Mouse (Mus musculus) testis, adult 2 months (tissue): ENCODE measurements around the gene 3110040M04Rik. TPM values are rescaled to one million over a fixed set of nuclear protein-coding genes. Genes with fewer than 3 reads are reported as not detected.

Source experiments
- H3K27ac ChIP-seq: fragments of 200-500 bp; 2 replicates; pipeline ENCODE4 v1.5.1; 2012; ENCODE audit warnings: low read depth, low read length; ENCODE audit not compliant: control insufficient read depth, insufficient read depth
- H3K27me3 ChIP-seq: fragments of 200-500 bp; 2 replicates; pipeline ENCODE4 v1.6.1; 2012; ENCODE audit warnings: mild to moderate bottlenecking, low read length, moderate library complexity; ENCODE audit not compliant: control insufficient read depth, insufficient read depth
- H3K36me3 ChIP-seq: fragments of 200-500 bp; 2 replicates; pipeline ENCODE4 v1.6.1; 2012; ENCODE audit warnings: mild to moderate bottlenecking, low read length; ENCODE audit not compliant: control insufficient read depth, insufficient read depth
- H3K4me1 ChIP-seq: fragments of 200-500 bp; 2 replicates; pipeline ENCODE4 v1.6.1; 2012; ENCODE audit warnings: low read length; ENCODE audit not compliant: control insufficient read depth, insufficient read depth
- H3K4me3 ChIP-seq: fragments of 200-500 bp; 2 replicates; pipeline ENCODE4 v1.5.1; 2012; ENCODE audit warnings: low read depth, mild to moderate bottlenecking, low read length, moderate library complexity, mixed read lengths; ENCODE audit not compliant: control insufficient read depth
- CTCF ChIP-seq: fragments of 200-500 bp; IDR thresholded peaks from 2 replicates; pipeline ENCODE4 v1.5.1; 2012; ENCODE audit warnings: low read depth, mild to moderate bottlenecking, inconsistent platforms, low read length, moderate library complexity; ENCODE audit not compliant: control insufficient read depth, insufficient read depth, insufficient replicate concordance
- POLR2A ChIP-seq: fragments of 200-500 bp; IDR thresholded peaks from 2 replicates; pipeline ENCODE4 v1.6.1; 2012; ENCODE audit warnings: low read depth, mild to moderate bottlenecking, inconsistent platforms, low read length, moderate library complexity; ENCODE audit not compliant: control insufficient read depth
- polyA plus RNA-seq: library from polyadenylated mRNA; depleted of rRNA; stranded (reverse); fragments of >200 nt; gene quantifications from 2 replicates; pipeline ENCODE4 v1.2.3, GENCODE M21; 2012

3110040M04Rik gene
- polyA plus RNA-seq, 1 experiment, result not detected

GRCm38 (mm10) chr1:151214862-151215261, 10.9 kb downstream of the 3110040M04Rik start:
- H3K27me3 ChIP-seq, result no peaks in the 10 kb centered on the region
- TF ChIP-seq POLR2A, result no peak
- no peak for TF ChIP-seq CTCF
- H3K4me3 ChIP-seq, result no peak overlapping the region
- no peaks in the 10 kb centered on the region for H3K4me1 ChIP-seq
- no peaks in the 10 kb centered on the region for H3K36me3 ChIP-seq
- H3K27ac ChIP-seq, result no peak overlapping the region

GRCm38 (mm10) chr1:151215985-151216384, 12.1 kb downstream of the 3110040M04Rik start:
- Histone ChIP-seq H3K27me3 (no peaks in the 10 kb centered on the region), H3K36me3 (no peaks in the 10 kb centered on the region), H3K4me1 (no peaks in the 10 kb centered on the region), H3K4me3 (no peak overlapping the region), H3K27ac (no peak overlapping the region)
- TF ChIP-seq POLR2A (no peak), CTCF (no peak)

- TF ChIP-seq POLR2A (no peak), CTCF (no peak)
- no peaks in the 10 kb centered on the region for H3K36me3 ChIP-seq
- H3K4me3 ChIP-seq, result no peak overlapping the region
- no peak overlapping the region for H3K27ac ChIP-seq
- H3K27me3 ChIP-seq, result no peaks in the 10 kb centered on the region
- H3K4me1 ChIP-seq, result no peaks in the 10 kb centered on the region
Observed at GRCm38 (mm10) chr1:151216417-151216816, 12.5 kb downstream of the 3110040M04Rik start.

- Histone ChIP-seq H3K27ac (no peak overlapping the region), H3K36me3 (no peaks in the 10 kb centered on the region), H3K27me3 (no peaks in the 10 kb centered on the region), H3K4me3 (no peak overlapping the region), H3K4me1 (no peaks in the 10 kb centered on the region)
- TF ChIP-seq POLR2A, result no peak
- no peak for TF ChIP-seq CTCF
Observed at GRCm38 (mm10) chr1:151219045-151219444, 15.1 kb downstream of the 3110040M04Rik start.

GRCm38 (mm10) chr1:151220098-151220497, 16.2 kb downstream of the 3110040M04Rik start:
- TF ChIP-seq POLR2A (no peak), CTCF (no peak)

GRCm38 (mm10) chr1:151222561-151223267, 18.8 kb downstream of the 3110040M04Rik start:
- Histone ChIP-seq H3K27me3 (no peaks in the 10 kb centered on the region), H3K4me3 (no peak overlapping the region), H3K4me1 (no peaks in the 10 kb centered on the region), H3K36me3 (no peaks in the 10 kb centered on the region), H3K27ac (no peak overlapping the region)
- TF ChIP-seq POLR2A, result no peak
- no peak for TF ChIP-seq CTCF

More at GRCm38 (mm10) chr1:151220098-151220497, 16.2 kb downstream of the 3110040M04Rik start:
- Histone ChIP-seq H3K36me3 (no peaks in the 10 kb centered on the region), H3K4me3 (no peak overlapping the region), H3K27me3 (no peaks in the 10 kb centered on the region), H3K27ac (no peak overlapping the region), H3K4me1 (no peaks in the 10 kb centered on the region)

GRCm38 (mm10) chr1:151223377-151223776, 19.5 kb downstream of the 3110040M04Rik start:
- Histone ChIP-seq H3K36me3 (no peaks in the 10 kb centered on the region), H3K27ac (no peak overlapping the region), H3K4me1 (no peaks in the 10 kb centered on the region), H3K4me3 (no peak overlapping the region), H3K27me3 (no peaks in the 10 kb centered on the region)
- TF ChIP-seq POLR2A (no peak), CTCF (no peak)

- H3K4me3 ChIP-seq, result no peak overlapping the region
- TF ChIP-seq POLR2A, result no peak
- TF ChIP-seq CTCF, result no peak
- H3K27ac ChIP-seq, result no peak overlapping the region
- H3K27me3 ChIP-seq, result no peaks in the 10 kb centered on the region
- H3K36me3 ChIP-seq, result no peaks in the 10 kb centered on the region
- H3K4me1 ChIP-seq, result no peaks in the 10 kb centered on the region
Observed at GRCm38 (mm10) chr1:151224536-151224935, 20.6 kb downstream of the 3110040M04Rik start.
